Mouse (Mus musculus) layer of hippocampus, adult 2 months (tissue): ENCODE measurements around the gene Eif2b2. TPM values are rescaled to one million over a fixed set of nuclear protein-coding genes. Genes with fewer than 3 reads are reported as not detected.
A peak's percentile ranks its signal among the peaks of the same experiment; 100 is the strongest.

Experiments used
- DNase-seq, 2 experiments: peaks; one replicate each; pipeline ENCODE4 v3.0.0; 2022; ENCODE audit warnings: low spot score in 2 of 2
- H3K27ac ChIP-seq: fragments of 200-600 bp; 2 replicates; pipeline ENCODE4 v1.8.1; 2022
- H3K4me3 ChIP-seq: fragments of 200-600 bp; 2 replicates; pipeline ENCODE4 v1.8.1; 2022; ENCODE audit warnings: mild to moderate bottlenecking
- CTCF ChIP-seq: fragments of 200-600 bp; conservative IDR thresholded peaks from 2 replicates; pipeline ENCODE4 v1.8.1; 2022; ENCODE audit warnings: antibody characterized with exemption, mild to moderate bottlenecking, moderate library complexity
- total RNA-seq, 2 experiments: library from RNA; stranded (reverse); gene quantifications; 2 replicates each; pipeline ENCODE4 v1.2.3; 2021

The Eif2b2 gene
- total RNA-seq, 2 experiments from 2014 or later = 63.5 to 65.3 TPM

DNA sequence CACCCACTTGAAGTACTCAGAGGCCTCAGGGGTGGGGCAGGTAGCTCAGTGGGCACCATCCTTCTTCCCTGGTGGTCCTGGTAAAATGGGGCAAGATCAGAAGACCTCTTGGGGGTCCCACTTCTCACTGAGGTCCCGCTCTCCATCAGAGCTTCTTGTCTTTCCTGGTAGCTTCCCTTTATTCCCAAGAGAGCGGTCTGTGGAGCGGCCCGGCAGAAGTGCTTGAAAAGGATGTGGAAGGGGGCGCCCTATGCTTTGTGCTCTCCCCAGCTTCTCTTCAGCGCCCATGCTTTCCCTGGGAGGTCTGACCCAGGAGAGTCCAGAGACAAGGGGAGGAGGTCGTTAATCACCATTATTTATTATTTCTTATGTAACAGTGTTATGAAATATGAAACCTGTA lies 21.9 kb upstream of the Eif2b2 start:
- H3K27ac ChIP-seq = no peak overlapping the region
- no peak for DNase-seq
- no peak overlapping the region for H3K4me3 ChIP-seq
- TF ChIP-seq CTCF = no peak

DNA sequence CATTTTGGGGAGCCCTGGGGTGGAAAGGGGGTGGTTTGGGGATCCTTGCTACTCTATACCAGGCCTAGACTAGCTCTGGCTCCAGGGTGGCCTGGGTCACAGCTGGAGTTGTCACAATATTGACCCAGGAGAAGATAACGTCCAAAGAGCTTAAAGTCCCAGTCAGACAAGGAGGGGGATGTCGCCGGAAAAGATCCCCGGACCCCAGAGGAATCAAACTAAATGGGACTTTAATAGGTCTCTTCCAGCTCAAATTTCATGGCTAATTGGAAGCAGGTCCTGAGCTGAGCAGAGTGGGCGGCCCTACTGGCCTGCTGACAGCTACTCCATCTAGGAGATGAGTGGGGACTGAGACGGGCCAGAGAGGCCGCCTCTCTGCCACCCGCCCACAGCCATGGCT lies 21.3 kb upstream of the Eif2b2 start:
- no peak for DNase-seq
- H3K27ac ChIP-seq = no peak overlapping the region
- no peak for TF ChIP-seq CTCF

DNA sequence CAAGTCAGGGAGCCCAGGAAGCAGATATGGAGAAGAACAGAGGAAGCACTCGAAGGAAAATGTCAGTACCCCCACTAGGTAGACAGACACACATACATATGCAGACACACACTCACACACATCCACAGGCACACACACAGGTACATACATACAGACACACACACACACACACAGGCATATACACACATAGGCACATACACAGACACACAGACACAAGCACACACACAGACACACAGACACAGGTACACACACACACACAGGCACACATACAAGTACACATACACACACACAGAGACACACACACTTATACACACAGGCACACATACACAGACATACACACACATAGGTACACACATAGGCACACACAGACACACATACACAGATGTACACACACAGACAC lies 19.3 kb upstream of the Eif2b2 start:
- no peak overlapping the region for H3K4me3 ChIP-seq
- H3K27ac ChIP-seq = no peak overlapping the region
- no peak for DNase-seq
- no peak for TF ChIP-seq CTCF

More for the DNA sequence above, 21.3 kb upstream of the Eif2b2 start:
- no peak overlapping the region for H3K4me3 ChIP-seq

DNA sequence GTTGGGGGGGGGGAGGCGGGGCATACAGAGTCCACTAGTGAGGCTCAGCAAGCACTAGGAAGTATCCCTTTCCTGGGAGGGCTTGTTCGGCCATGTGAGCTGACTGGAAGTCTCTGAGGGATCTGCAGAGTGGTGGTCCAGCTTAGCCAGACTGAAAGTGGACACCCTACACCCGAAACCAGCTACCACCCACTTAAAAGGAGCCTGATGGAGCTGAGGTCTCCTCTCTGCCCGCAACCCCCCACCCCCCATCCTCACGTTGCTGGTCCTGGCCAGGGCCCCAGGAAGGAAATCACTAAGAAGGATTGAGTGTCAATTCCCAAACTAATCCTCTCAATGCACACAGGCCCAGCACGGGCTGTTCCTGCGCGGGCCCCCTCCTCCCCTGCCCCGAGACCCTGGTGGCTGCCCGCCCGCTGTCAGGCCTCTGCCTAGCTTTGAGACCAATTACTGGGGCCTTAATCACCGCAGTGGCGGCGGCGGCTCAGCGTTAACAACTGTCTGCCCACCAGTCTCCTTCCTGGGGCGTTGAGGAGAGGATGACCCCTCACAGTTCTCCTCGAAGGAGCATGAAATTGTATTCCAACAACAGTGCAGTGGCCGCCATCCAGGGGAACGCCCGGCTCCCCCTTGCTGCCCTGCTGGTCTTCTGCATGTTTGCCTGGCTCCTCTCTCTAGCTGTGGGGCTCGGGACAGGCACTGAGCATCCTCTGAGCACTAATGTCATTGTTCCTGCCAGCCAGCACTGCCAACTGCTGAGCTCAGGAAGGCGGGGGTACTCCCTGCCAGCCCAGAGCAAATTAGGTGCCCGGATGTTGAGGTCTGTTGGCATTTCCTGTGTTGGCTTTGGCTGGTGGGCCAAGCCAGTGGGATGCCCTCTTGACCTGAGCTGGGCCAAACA lies 18.1 kb upstream of the Eif2b2 start:
- TF ChIP-seq CTCF = peak; percentile 26; the same call in 1 of the 2 replicates
- Histone ChIP-seq H3K27ac (no peak overlapping the region), H3K4me3 (no peak overlapping the region)
- DNase-seq = no peak

DNA sequence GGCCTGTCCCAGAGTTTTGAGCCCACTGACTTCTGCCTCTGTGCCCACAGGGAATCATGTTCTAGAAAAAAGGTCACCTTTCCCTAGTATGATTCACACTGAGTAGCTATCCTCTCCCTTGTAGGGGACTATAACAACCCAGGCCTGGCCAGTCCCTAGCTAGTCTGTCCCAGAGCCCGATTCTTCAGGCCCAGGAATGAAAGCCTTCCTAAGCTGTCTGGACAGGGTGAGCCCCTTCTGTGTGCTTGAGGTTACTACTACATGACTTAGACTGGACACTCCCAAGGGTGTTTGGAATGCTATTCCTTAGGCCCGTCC lies 17.5 kb upstream of the Eif2b2 start:
- Histone ChIP-seq H3K27ac (no peak overlapping the region), H3K4me3 (no peak overlapping the region)
- no peak for DNase-seq
- TF ChIP-seq CTCF = no peak

- no peak for DNase-seq
- no peak for TF ChIP-seq CTCF
- no peak overlapping the region for H3K27ac ChIP-seq
- H3K4me3 ChIP-seq = no peak overlapping the region
Observed at GRCm38 (mm10) chr12:85202191-85202590, 17.1 kb upstream of the Eif2b2 start.

DNA sequence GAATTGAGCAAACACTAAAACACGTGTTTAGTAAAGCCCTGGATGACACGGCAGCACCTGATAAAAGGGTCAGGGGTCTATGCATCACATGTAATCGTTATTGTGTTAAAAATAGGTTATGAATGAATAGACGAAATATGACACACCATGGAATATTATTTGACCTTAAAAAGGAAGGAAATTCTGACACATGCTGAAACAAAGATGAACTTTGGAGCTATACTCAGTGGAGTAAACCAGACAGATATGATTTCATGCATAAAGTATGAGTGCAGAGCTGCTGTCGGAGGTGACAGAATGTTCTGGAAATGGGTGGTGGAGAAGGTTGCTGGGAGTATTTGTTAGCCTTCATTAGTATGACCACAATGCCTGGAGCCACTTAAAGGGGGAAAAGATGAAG lies 15.6 kb upstream of the Eif2b2 start:
- no peak overlapping the region for H3K4me3 ChIP-seq
- DNase-seq = no peak
- TF ChIP-seq CTCF = no peak
- H3K27ac ChIP-seq = no peak overlapping the region

DNA sequence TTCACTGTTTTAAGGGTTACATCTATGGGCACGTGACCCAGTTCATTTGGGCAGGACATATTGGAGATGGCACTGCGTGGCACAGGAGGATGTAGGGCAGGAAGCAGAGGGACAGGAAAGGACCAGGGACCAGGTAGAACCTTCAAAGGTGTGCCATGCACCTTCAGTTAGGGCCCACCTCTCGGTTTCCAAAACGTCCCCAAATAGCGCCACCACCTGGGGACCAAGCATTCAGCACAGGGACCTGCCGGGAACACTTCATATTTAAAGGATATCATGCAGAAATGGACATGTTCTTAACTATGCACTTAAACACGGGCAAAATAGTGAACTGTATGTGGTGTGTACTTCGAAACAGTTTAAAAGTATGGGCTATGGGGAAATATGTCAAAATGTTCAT lies 15.2 kb upstream of the Eif2b2 start:
- DNase-seq = no peak
- H3K27ac ChIP-seq = no peak overlapping the region
- H3K4me3 ChIP-seq = no peak overlapping the region
- TF ChIP-seq CTCF = peak; percentile 43

- no peak overlapping the region for H3K4me3 ChIP-seq
- no peak for DNase-seq
- TF ChIP-seq CTCF = no peak
- no peak overlapping the region for H3K27ac ChIP-seq
Observed at GRCm38 (mm10) chr12:85205425-85205824, 13.9 kb upstream of the Eif2b2 start.

DNA sequence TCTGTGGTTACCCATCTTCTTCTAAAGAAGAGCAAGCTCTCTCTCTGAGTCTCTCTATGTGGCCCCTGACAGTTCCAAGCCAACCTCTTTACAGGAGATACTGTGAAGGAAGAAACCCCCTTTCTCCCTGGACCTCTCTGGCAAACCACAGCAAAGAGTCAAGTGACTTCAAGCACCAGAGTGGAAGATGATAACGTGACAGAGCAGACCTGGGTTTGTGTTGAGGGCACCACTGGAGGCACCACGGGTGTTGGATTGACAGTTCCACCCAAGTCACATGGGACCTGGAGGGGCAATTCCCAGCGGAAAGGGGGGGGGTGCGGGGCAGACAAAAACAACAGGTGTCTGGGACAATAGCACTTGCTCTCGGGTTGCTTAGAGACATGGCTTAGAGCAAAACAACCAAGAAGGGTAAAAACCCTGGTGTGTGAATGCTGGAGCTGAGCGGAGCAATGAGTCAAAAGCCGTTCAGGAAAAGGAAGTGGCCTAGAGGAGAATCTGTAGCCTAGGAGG lies 10.5 kb upstream of the Eif2b2 start:
- no peak for TF ChIP-seq CTCF
- Histone ChIP-seq H3K27ac (no peak overlapping the region), H3K4me3 (no peak overlapping the region)
- DNase-seq = no peak

DNA sequence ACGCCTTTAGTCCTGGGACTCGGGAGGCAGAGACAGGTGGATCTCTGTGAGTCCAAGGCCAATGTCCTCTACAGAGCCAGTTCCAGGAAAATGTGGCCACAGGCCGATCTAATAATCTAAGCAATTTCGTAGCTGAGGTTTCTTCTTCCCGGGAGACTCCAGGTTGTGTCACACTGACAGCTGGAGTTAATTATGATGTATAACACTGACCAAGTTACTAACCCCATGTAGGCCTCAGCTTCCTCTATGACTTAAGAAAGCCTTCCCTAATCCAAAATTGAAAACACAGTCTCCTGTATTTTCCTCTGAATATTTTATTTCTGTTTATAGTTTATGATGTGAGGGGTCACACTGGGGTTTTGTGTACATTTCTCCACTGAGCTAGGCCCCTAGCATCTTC lies 4.2 kb upstream of the Eif2b2 start:
- TF ChIP-seq CTCF = no peak
- DNase-seq = no peak
- no peak overlapping the region for H3K27ac ChIP-seq
- H3K4me3 ChIP-seq = no peak overlapping the region

GRCm38 (mm10) chr12:85217733-85218310 lies 1.5 kb upstream of the Eif2b2 start:
- Histone ChIP-seq H3K4me3 (no peak overlapping the region), H3K27ac (no peak overlapping the region)
- DNase-seq = no peak
- TF ChIP-seq CTCF = no peak

DNA sequence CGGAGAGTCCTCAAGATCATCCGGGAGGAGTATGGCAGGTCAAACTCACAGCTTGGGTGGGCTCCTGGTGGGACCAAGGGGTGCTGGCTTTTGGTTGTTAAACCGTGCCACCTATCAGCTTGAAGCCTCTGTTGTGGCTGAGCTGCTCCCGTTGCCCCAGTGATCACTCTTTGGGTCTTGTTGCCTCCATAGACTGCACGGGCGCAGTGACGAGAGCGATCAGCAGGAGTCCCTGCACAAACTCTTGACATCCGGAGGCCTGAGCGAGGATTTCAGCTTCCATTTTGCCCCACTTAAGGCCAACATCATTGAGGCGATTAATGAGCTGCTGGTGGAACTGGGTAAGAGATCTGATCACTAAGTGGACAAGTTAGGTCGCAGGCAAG lies 617 bp downstream of the Eif2b2 start:
- DNase-seq = no peak
- TF ChIP-seq CTCF = no peak
- peak overlapping the region; percentile 89 for H3K27ac ChIP-seq
- H3K4me3 ChIP-seq = peak overlapping the region; percentile 82

DNA sequence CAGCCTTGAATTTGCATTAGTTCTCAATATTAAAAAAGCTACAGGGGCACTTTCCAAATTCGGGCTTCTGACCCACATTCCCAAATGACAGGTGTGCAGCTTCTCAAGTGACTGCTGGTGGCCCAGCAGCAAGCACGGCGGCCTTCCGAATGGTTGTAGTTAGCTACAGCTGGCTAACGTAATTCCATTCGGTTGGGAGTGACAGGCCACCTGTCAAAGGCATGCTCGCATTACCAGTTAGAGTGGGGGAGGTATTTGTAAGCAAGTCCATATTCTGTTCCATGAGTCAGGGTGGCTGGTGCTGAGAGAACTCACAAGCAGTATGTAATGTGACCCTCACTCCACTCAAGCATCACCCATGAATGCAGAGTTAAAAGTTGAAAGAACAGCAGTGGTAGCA lies 7.9 kb downstream of the Eif2b2 start:
- DNase-seq = no peak
- no peak for TF ChIP-seq CTCF

More for the DNA sequence above, 7.9 kb downstream of the Eif2b2 start:
- no peak overlapping the region for H3K4me3 ChIP-seq
- no peak overlapping the region for H3K27ac ChIP-seq
